Mouse (Mus musculus): ENCODE measurements around the gene Atp2a2.

DNA sequence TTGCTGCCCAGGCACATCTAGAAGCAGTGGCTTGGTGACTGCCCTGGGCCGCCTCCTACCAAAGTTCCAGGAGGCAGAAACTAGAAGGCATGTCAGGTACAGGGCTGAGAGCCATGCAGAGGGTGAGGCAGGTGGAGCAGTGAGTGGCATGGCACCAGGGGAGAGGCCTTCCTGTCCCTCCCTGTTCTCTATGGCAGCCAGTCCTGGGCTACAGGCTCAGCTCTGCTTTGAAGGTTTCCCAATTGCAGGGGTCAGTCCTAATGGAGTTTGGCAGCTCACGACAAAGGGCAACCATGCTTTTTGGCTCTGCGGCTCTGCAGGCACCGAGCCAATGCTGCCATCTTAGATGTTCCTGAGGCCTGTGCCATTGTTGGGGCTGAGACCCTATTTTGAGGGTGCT lies 47.6 kb downstream of the Atp2a2 start:
- TF ChIP-seq CTCF (IDR thresholded peaks at IDR 0.05; ENCODE audit: extremely low read depth, insufficient read depth, insufficient read length, insufficient replicate concordance) (no peak), POLR2A (IDR thresholded peaks at IDR 0.05; ENCODE audit: low read depth, low read length) (no peak)

All from spleen, adult 2 months (tissue).